Mouse (Mus musculus) ES-Bruce4 (cell line): ENCODE results near the gene Tmem252.

Experiments
- CTCF ChIP-seq: IDR thresholded peaks from one replicate; pipeline ENCODE4 v1.8.1; 2011; ENCODE audit warnings: low read depth, low read length
- EP300 ChIP-seq: IDR thresholded peaks from 2 replicates; pipeline ENCODE4 v1.6.1; 2011; ENCODE audit warnings: low read depth, low read length; ENCODE audit not compliant: insufficient read depth
- POLR2A ChIP-seq: IDR thresholded peaks from one replicate; pipeline ENCODE4 v1.8.1; 2011; ENCODE audit warnings: low read length; ENCODE audit not compliant: insufficient read depth

DNA sequence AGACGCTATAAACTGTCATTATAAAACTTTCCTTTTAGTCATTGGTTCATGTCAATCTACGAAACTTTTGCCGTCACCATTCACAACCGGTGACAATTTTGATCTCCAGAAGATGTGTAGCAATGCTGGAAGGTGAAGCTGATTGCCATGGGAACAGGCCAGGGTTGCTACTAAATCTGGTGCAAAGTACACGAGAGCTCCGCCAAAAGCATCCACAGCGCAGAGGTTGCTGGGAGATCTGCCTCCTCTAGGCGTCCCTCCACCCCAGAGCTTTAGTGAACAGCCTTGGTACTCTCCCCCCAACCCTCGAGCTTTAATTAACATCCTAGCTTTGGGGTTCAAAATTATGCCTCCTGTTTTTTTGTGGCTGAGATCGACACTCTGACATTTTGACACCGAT lies 8.0 kb upstream of the Tmem252 start:
- TF ChIP-seq CTCF (no peak), POLR2A (no peak), EP300 (no peak)
